Mouse (Mus musculus) gastrocnemius, adult 8-10 months (tissue): Measurements from ENCODE around the gene Irgq. TPM values are rescaled to one million over a fixed set of nuclear protein-coding genes. Genes with fewer than 3 reads are reported as not detected.
"Not testable (repeated sequence)": the region's sequence is repeated elsewhere in the genome, so short reads cannot be mapped to it uniquely, and the experiment has no call there.

Source experiments
- DNase-seq, 2 experiments: peaks; one replicate each; pipeline ENCODE4 v3.0.0; 2022; ENCODE audit warnings: low spot score in 2 of 2
- total RNA-seq, 4 experiments: library from RNA; stranded (reverse); gene quantifications; 2 replicates each; pipeline ENCODE4 v1.2.4; 2022

Irgq gene
- 10 to 100 TPM; 10.9 to 15.8 (median 12.7) TPM for total RNA-seq

GRCm38 (mm10) chr7:24530062-24530931 is at the start of gene Irgq:
Irgq (plus strand) TSS chr7:24530689.
- peak; percentile 98 for DNase-seq

GRCm38 (mm10) chr7:24480986-24481473 is 49.5 kb upstream of the Irgq start:
- DNase-seq: no peak

GRCm38 (mm10) chr7:24481474-24482207 is 48.8 kb upstream of the Irgq start, which contains the start of gene Cadm4:
Cadm4 (plus strand) TSS chr7:24482023.
- peak; percentile 63 to 69 for DNase-seq

GRCm38 (mm10) chr7:24482208-24483020 is 48.1 kb upstream of the Irgq start:
- DNase-seq: no peak

- DNase-seq: not testable (repeated sequence)
Observed at GRCm38 (mm10) chr7:24483291-24483690, 47.2 kb upstream of the Irgq start.

- no peak for DNase-seq
Observed at GRCm38 (mm10) chr7:24485481-24485880, 45.0 kb upstream of the Irgq start.

GRCm38 (mm10) chr7:24486654-24487130 is 43.8 kb upstream of the Irgq start:
- DNase-seq: no peak

- DNase-seq: no peak
Observed at GRCm38 (mm10) chr7:24487403-24487802, 43.1 kb upstream of the Irgq start.

- DNase-seq: no peak
Observed at GRCm38 (mm10) chr7:24488303-24488702, 42.2 kb upstream of the Irgq start.

- no peak for DNase-seq
Observed at GRCm38 (mm10) chr7:24499856-24500577, 30.5 kb upstream of the Irgq start.

GRCm38 (mm10) chr7:24500929-24501328 is 29.6 kb upstream of the Irgq start:
- no peak for DNase-seq

GRCm38 (mm10) chr7:24501492-24501891 is 29.0 kb upstream of the Irgq start:
- no peak for DNase-seq

GRCm38 (mm10) chr7:24504004-24504403 is 26.5 kb upstream of the Irgq start:
- no peak for DNase-seq

GRCm38 (mm10) chr7:24504868-24505267 is 25.6 kb upstream of the Irgq start:
- DNase-seq: no peak

GRCm38 (mm10) chr7:24505447-24506064 is 24.9 kb upstream of the Irgq start:
- DNase-seq: no peak

- no peak for DNase-seq
Observed at GRCm38 (mm10) chr7:24506065-24506459, 24.4 kb upstream of the Irgq start.

- DNase-seq: peak; percentile 17 to 23
Observed at GRCm38 (mm10) chr7:24506476-24506837, 24.0 kb upstream of the Irgq start.

- DNase-seq: peak; percentile 73 to 79
Observed at GRCm38 (mm10) chr7:24506838-24507725, 23.4 kb upstream of the Irgq start, which contains the start of gene Zfp428. Zfp428 (plus strand) TSS chr7:24507006.

- DNase-seq: no peak
Observed at GRCm38 (mm10) chr7:24507726-24508114, 22.8 kb upstream of the Irgq start.
